Mouse (Mus musculus) intestine, embryonic 16.5 days (tissue): Measurements from ENCODE around the gene Rxfp2. TPM values are rescaled to one million over a fixed set of nuclear protein-coding genes. Genes with fewer than 3 reads are reported as not detected.

ENCODE experiments used
- ATAC-seq: fragments of 200-750 bp; cut with Nextera tagmentation; 2 replicates; pipeline ENCODE4 v1.8.0; 2017; ENCODE audit warnings: moderate TSS enrichment, moderate library complexity
- H3K27ac ChIP-seq: fragments of 300-500 bp; sonication (generic); 2 replicates; pipeline ENCODE4 v1.5.1; 2014; ENCODE audit warnings: mild to moderate bottlenecking, low read length
- H3K27me3 ChIP-seq: fragments of 300-500 bp; sonication (generic); replicated peaks from 2 replicates; pipeline ENCODE4 v1.6.1; 2014; ENCODE audit warnings: low read length, control low read depth, mixed read lengths; ENCODE audit not compliant: control insufficient read depth, insufficient read depth
- H3K36me3 ChIP-seq: fragments of 300-500 bp; sonication (generic); 2 replicates; pipeline ENCODE4 v1.6.1; 2014; ENCODE audit warnings: low read length, control low read depth; ENCODE audit not compliant: control insufficient read depth, insufficient read depth
- H3K4me1 ChIP-seq: fragments of 300-500 bp; sonication (generic); 2 replicates; pipeline ENCODE4 v1.6.1; 2014; ENCODE audit warnings: low read length, control low read depth, mixed read lengths; ENCODE audit not compliant: control insufficient read depth, insufficient read depth
- H3K4me2 ChIP-seq: fragments of 300-500 bp; sonication (generic); 2 replicates; pipeline ENCODE4 v1.6.1; 2014; ENCODE audit warnings: low read depth, low read length, control low read depth
- H3K4me3 ChIP-seq: fragments of 300-500 bp; sonication (generic); 2 replicates; pipeline ENCODE4 v1.5.1; 2014; ENCODE audit warnings: mild to moderate bottlenecking, low read length
- H3K9ac ChIP-seq: fragments of 300-500 bp; sonication (generic); 2 replicates; pipeline ENCODE4 v1.6.1; 2014; ENCODE audit warnings: low read depth, low read length
- H3K9me3 ChIP-seq: fragments of 300-500 bp; sonication (generic); 2 replicates; pipeline ENCODE4 v1.6.1; 2016; ENCODE audit warnings: low read length, control low read depth; ENCODE audit not compliant: control insufficient read depth
- WGBS: fragments of 180-500 bp; shearing (Covaris S2); extraction: QIAGEN DNeasy Blood & Tissue Kit; methylation state at CpG from one replicate; pipeline ENCODE4 v1.1.7; 2014; 5-methylcytosine and 5-hydroxymethylcytosine counted together
- polyA plus RNA-seq: library from polyadenylated mRNA; unstranded; fragments of >200 nt; fragmentation: Nextera tagmentation; extraction: Ambion mirVana; gene quantifications from 2 replicates; pipeline ENCODE4 v1.2.1, GENCODE M21; 2015

Rxfp2 gene
- polyA plus RNA-seq = 0.15 and 0.23 TPM in 2 replicates

DNA sequence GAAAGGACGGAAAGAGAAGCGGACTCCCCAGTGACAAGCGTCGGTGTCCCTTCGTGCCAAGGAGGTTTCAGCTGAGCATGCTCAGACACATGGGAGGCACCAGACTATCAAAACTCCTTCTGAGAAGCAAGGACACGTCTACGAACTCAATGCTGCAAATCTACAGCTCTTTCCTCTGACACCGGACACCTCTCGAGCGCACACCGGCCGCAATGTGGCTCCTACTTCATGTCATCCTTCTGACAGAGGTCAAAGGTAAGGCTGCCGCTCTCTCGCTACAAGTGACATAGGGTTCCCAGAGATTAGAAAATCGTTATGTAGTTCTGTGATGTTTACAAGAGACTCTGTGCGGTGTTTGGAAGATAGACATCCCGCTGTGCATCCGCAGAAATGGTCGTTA, at the start of gene Rxfp2:
TSS of gene Rxfp2 (plus strand) at position 20 of the 400 bp plus-strand sequence.
- H3K36me3 ChIP-seq = no peaks in the 10 kb centered on the region
- no peaks in the 10 kb centered on the region for H3K9me3 ChIP-seq
- H3K4me1 ChIP-seq = no peaks in the 10 kb centered on the region
- ATAC-seq = no peak
- no peak within 1 kb of the TSS for H3K4me2 ChIP-seq
- H3K27ac ChIP-seq = no peak within 1 kb of the TSS
- 50% methylated on average over 19 of the region's 19 CpGs for WGBS
- no peaks in the 10 kb centered on the region for H3K27me3 ChIP-seq
- no peak within 1 kb of the TSS for H3K9ac ChIP-seq
- H3K4me3 ChIP-seq = no peak within 1 kb of the TSS

DNA sequence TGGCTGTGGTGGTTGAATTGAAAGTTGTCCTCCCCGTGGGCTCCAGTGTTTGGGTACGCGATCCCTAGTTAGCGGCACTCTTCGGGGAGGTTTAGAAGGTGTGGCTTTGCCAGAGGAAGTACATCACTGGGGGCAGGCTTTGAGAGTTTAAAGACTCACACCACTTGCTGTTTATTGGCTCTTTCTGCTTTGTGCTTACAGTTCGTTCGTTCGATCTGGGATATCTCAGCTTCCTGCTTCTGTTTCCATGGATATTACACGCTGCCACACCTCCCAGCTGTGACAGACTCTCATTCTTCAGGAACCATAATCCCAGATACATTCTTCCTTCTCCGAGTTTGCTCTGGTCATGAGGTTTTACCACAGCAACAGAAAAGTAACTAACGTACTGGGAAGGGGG, 48.2 kb upstream of the Rxfp2 start:
- H3K27me3 ChIP-seq = no peaks in the 10 kb centered on the region
- no peak overlapping the region for H3K27ac ChIP-seq
- H3K9me3 ChIP-seq = no peaks in the 10 kb centered on the region; the same call in 1 of the 2 replicates
- H3K4me3 ChIP-seq = no peak overlapping the region
- no peaks in the 10 kb centered on the region for H3K36me3 ChIP-seq
- no peak for ATAC-seq
- WGBS = 86% methylated on average over 11 of the region's 11 CpGs
- H3K9ac ChIP-seq = no peak overlapping the region
- H3K4me2 ChIP-seq = no peak overlapping the region
- H3K4me1 ChIP-seq = no peaks in the 10 kb centered on the region

DNA sequence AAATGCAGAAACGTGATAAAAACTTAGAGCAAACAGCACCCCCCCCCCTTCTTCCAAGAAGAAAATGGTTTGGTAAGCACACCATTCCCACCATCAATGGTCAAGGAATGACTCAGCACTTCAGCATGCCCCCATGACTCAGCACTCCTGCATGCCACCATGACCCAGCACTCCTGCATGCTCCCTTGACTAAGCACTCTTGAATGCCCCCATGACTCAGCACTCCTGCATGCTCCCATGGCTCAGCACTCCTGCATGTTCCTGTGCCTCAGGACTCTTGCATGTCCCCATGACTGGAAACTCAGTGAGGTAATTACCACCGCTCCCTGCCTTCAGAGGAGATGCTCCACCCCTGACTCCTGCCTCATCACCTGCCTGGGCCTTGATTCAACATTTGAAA, 41.4 kb upstream of the Rxfp2 start:
- no peak overlapping the region for H3K4me2 ChIP-seq
- ATAC-seq = no peak
- no peaks in the 10 kb centered on the region; the same call in 1 of the 2 replicates for H3K9me3 ChIP-seq
- H3K4me3 ChIP-seq = no peak overlapping the region
- H3K27me3 ChIP-seq = no peaks in the 10 kb centered on the region
- no peaks in the 10 kb centered on the region for H3K4me1 ChIP-seq
- no peak overlapping the region for H3K27ac ChIP-seq
- no peak overlapping the region for H3K9ac ChIP-seq
- no peaks in the 10 kb centered on the region for H3K36me3 ChIP-seq
- WGBS = 80% methylated on average over 2 of the region's 2 CpGs

GRCm38 (mm10) chr5:149983621-149984020, 34.9 kb upstream of the Rxfp2 start:
- Histone ChIP-seq H3K4me3 (no peak overlapping the region), H3K4me2 (no peak overlapping the region), H3K27me3 (no peaks in the 10 kb centered on the region), H3K4me1 (no peaks in the 10 kb centered on the region), H3K9ac (no peak overlapping the region), H3K36me3 (no peaks in the 10 kb centered on the region), H3K9me3 (no peaks in the 10 kb centered on the region), H3K27ac (no peak overlapping the region)
- WGBS = 76% methylated on average over 4 of the region's 4 CpGs
- ATAC-seq = no peak

DNA sequence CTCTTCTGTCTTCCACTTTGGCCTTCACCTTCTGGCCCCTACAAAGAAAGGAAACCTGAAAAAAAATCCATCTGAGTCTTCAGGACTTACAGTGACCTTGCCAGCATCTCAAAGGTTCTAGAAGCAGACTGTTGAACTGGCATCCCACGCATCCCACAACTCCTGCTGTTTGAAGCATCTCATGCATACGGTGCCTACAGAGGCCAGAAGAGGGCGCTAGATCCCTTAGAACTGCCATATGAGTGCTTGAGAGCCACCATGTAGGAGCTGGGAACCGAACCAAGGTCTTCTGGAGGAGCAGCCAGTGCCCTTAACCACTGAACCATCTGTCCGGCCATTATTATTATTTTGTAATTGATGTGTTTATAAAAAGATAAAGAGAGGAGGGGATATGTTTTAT, 23.9 kb upstream of the Rxfp2 start:
- 77% methylated on average over 5 of the region's 5 CpGs for WGBS
- Histone ChIP-seq H3K9ac (no peak overlapping the region), H3K4me3 (no peak overlapping the region), H3K4me2 (no peak overlapping the region), H3K36me3 (no peaks in the 10 kb centered on the region), H3K27ac (no peak overlapping the region), H3K9me3 (peaks cover 6% of the 10 kb centered on the region; the same call in 1 of the 2 replicates), H3K4me1 (no peaks in the 10 kb centered on the region), H3K27me3 (no peaks in the 10 kb centered on the region)
- ATAC-seq = no peak

- H3K36me3 ChIP-seq = no peaks in the 10 kb centered on the region
- no peak overlapping the region for H3K4me2 ChIP-seq
- 90% methylated on average over 4 of the region's 4 CpGs for WGBS
- H3K9ac ChIP-seq = no peak overlapping the region
- no peaks in the 10 kb centered on the region for H3K27me3 ChIP-seq
- no peak for ATAC-seq
- no peak overlapping the region for H3K27ac ChIP-seq
- H3K9me3 ChIP-seq = peaks cover 6% of the 10 kb centered on the region; the same call in 1 of the 2 replicates
- no peaks in the 10 kb centered on the region for H3K4me1 ChIP-seq
- H3K4me3 ChIP-seq = no peak overlapping the region
Measured at GRCm38 (mm10) chr5:149996614-149997013, 21.9 kb upstream of the Rxfp2 start.

- Histone ChIP-seq H3K27me3 (no peaks in the 10 kb centered on the region), H3K9ac (no peak overlapping the region), H3K9me3 (peaks cover 6% of the 10 kb centered on the region; the same call in 1 of the 2 replicates), H3K4me2 (no peak overlapping the region), H3K36me3 (no peaks in the 10 kb centered on the region), H3K27ac (no peak overlapping the region), H3K4me1 (no peaks in the 10 kb centered on the region), H3K4me3 (no peak overlapping the region)
- ATAC-seq = no peak
- 68% methylated on average over 22 of the region's 22 CpGs for WGBS
Measured at GRCm38 (mm10) chr5:149997321-149998034, 21.0 kb upstream of the Rxfp2 start.

DNA sequence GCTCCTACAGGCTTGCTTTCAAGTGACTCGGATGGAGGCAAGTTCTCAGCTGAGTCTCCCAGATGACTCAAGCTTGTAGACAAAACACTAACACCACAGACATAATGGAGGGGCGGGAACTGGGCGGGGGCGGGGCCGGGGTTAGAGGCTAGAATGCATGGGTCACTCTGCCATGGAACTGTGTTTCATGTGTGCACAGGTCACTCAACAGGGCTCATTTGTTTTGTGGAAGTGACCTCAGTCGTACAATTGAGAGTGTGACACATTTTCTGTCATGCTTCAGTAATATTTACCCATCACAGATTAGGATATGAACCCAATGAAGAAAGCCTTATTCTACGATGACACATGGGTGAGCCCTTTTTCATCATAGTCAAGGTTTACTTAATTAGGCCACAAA, 20.2 kb upstream of the Rxfp2 start:
- WGBS = 74% methylated on average over 7 of the region's 7 CpGs
- ATAC-seq = no peak

GRCm38 (mm10) chr5:150005355-150005754, 13.1 kb upstream of the Rxfp2 start:
- H3K27me3 ChIP-seq = no peaks in the 10 kb centered on the region
- H3K36me3 ChIP-seq = no peaks in the 10 kb centered on the region
- H3K4me1 ChIP-seq = no peaks in the 10 kb centered on the region
- 34% methylated on average over 6 of the region's 6 CpGs for WGBS
- H3K4me3 ChIP-seq = no peak overlapping the region
- H3K27ac ChIP-seq = no peak overlapping the region
- no peak overlapping the region for H3K4me2 ChIP-seq
- no peak overlapping the region for H3K9ac ChIP-seq
- H3K9me3 ChIP-seq = no peaks in the 10 kb centered on the region
- no peak for ATAC-seq

More for the DNA sequence above, 20.2 kb upstream of the Rxfp2 start:
- H3K4me2 ChIP-seq = no peak overlapping the region
- no peaks in the 10 kb centered on the region for H3K27me3 ChIP-seq
- H3K4me1 ChIP-seq = no peaks in the 10 kb centered on the region
- peaks cover 6% of the 10 kb centered on the region; the same call in 1 of the 2 replicates for H3K9me3 ChIP-seq
- no peak overlapping the region for H3K4me3 ChIP-seq
- no peak overlapping the region for H3K9ac ChIP-seq
- H3K27ac ChIP-seq = no peak overlapping the region
- H3K36me3 ChIP-seq = no peaks in the 10 kb centered on the region

GRCm38 (mm10) chr5:150016861-150017260, 1.6 kb upstream of the Rxfp2 start:
- Histone ChIP-seq H3K9me3 (no peaks in the 10 kb centered on the region), H3K27me3 (no peaks in the 10 kb centered on the region), H3K4me3 (no peak overlapping the region), H3K4me1 (no peaks in the 10 kb centered on the region), H3K27ac (no peak overlapping the region), H3K9ac (no peak overlapping the region), H3K4me2 (no peak overlapping the region), H3K36me3 (no peaks in the 10 kb centered on the region)
- no peak for ATAC-seq
- WGBS = 49% methylated on average over 10 of the region's 10 CpGs
